Mouse (Mus musculus): ENCODE results near the gene Gm10024. TPM values are rescaled to one million over a fixed set of nuclear protein-coding genes. Genes with fewer than 3 reads are reported as not detected.
"Not testable (repeated sequence)": the region's sequence is repeated elsewhere in the genome, so short reads cannot be mapped to it uniquely, and the experiment has no call there.

Gm10024 gene
- polyA plus RNA-seq, 1 experiment: not detected

GRCm38 (mm10) chr10:77753448-77753847 lies 42.2 kb downstream of the Gm10024 start:
- no peaks in the 10 kb centered on the region for H3K36me3 ChIP-seq (ENCODE audit: control insufficient read depth)
- peaks cover 4% of the 10 kb centered on the region; the same call in 1 of the 2 replicates for H3K9me3 ChIP-seq (ENCODE audit: control insufficient read depth, low read length)
- H3K4me3 ChIP-seq (replicated peaks): no peak overlapping the region
- no peaks in the 10 kb centered on the region for H3K4me1 ChIP-seq (ENCODE audit: control insufficient read depth)
- no peaks in the 10 kb centered on the region for H3K27me3 ChIP-seq (ENCODE audit: control insufficient read depth)
- TF ChIP-seq TAL1 (IDR thresholded peaks at IDR 0.05; ENCODE audit: low read length) (no peak), GATA1 (IDR thresholded peaks at IDR 0.05; ENCODE audit: low read length) (no peak)

- not testable (repeated sequence) for H3K9me3 ChIP-seq (ENCODE audit: control insufficient read depth, low read length); H3K4me3 ChIP-seq (replicated peaks); H3K27me3 ChIP-seq (ENCODE audit: control insufficient read depth); H3K36me3 ChIP-seq (ENCODE audit: control insufficient read depth); H3K4me1 ChIP-seq (ENCODE audit: control insufficient read depth)
Observed at GRCm38 (mm10) chr10:77759582-77759981, 48.3 kb downstream of the Gm10024 start, which contains the start of gene Gm3233. TSS of gene Gm3233 (minus strand) at chr10:77759682.

Other genes with a start within 250 kb of the Gm10024 start
- gene Fam207a, start 195.7 kb upstream of the Gm10024 start, polyA plus RNA-seq (2012): 7.2 and 8.8 TPM in 2 replicates
- gene Itgb2, start 181.2 kb upstream of the Gm10024 start, polyA plus RNA-seq (2012): 0.14 and 0.23 TPM in 2 replicates
- 7.2 and 9.7 TPM in 2 replicates for gene Pttg1ip, start 129.7 kb upstream of the Gm10024 start, polyA plus RNA-seq (2012)
- gene Sumo3, start 105.4 kb upstream of the Gm10024 start, polyA plus RNA-seq (2012): 3.1 and 3.3 TPM in 2 replicates
- gene Gm49325, start 105.3 kb upstream of the Gm10024 start, polyA plus RNA-seq (2012): not detected in 2 replicates
- 2.6 and 2.9 TPM in 2 replicates for gene Ube2g2, start 89.2 kb upstream of the Gm10024 start, polyA plus RNA-seq (2012)
- not detected in 2 replicates for gene Tspear, start 24.9 kb upstream of the Gm10024 start, polyA plus RNA-seq (2012)
- not detected in 2 replicates for gene Gm19402, start 20.7 kb upstream of the Gm10024 start, polyA plus RNA-seq (2012)
- not detected in 2 replicates for gene Gm9508, start 14.2 kb upstream of the Gm10024 start, polyA plus RNA-seq (2012)
- gene Gm10272, start 4.8 kb upstream of the Gm10024 start, polyA plus RNA-seq (2012): not detected in 2 replicates
- not detected in 2 replicates for gene Gm10142, start 4.3 kb downstream of the Gm10024 start, polyA plus RNA-seq (2012)
- not detected in 2 replicates for gene Krtap12-1, start 9.1 kb downstream of the Gm10024 start, polyA plus RNA-seq (2012)
- gene Gm10100, start 15.0 kb downstream of the Gm10024 start, polyA plus RNA-seq (2012): not detected in 2 replicates
- gene Gm18596, start 31.2 kb downstream of the Gm10024 start, polyA plus RNA-seq (2012): not detected in 2 replicates
- not detected in 2 replicates for gene Gm9736, start 39.9 kb downstream of the Gm10024 start, polyA plus RNA-seq (2012)
- gene Gm3233, start 48.2 kb downstream of the Gm10024 start, polyA plus RNA-seq (2012): not detected in 2 replicates
- gene Gm3238, start 59.9 kb downstream of the Gm10024 start, polyA plus RNA-seq (2012): not detected in 2 replicates
- not detected in 2 replicates for gene Gm7138, start 65.5 kb downstream of the Gm10024 start, polyA plus RNA-seq (2012)
- gene Gm3250, start 71.1 kb downstream of the Gm10024 start, polyA plus RNA-seq (2012): not detected in 2 replicates
- gene Gm7137, start 76.7 kb downstream of the Gm10024 start, polyA plus RNA-seq (2012): not detected in 2 replicates
- gene Gm9639, start 83.6 kb downstream of the Gm10024 start, polyA plus RNA-seq (2012): not detected in 2 replicates
- gene Gm19668, start 87.7 kb downstream of the Gm10024 start, polyA plus RNA-seq (2012): not detected in 2 replicates
- not detected in 2 replicates for gene Gm9507, start 100.4 kb downstream of the Gm10024 start, polyA plus RNA-seq (2012)
- gene Gm2696, start 103.2 kb downstream of the Gm10024 start, polyA plus RNA-seq (2012): not detected in 2 replicates
- gene Krtap10-4, start 115.6 kb downstream of the Gm10024 start, polyA plus RNA-seq (2012): not detected in 2 replicates
- gene Krtap10-10, start 124.5 kb downstream of the Gm10024 start, polyA plus RNA-seq (2012): 0.04 TPM in 1 of 2 replicates, not detected in the other
- gene Gm36176, start 135.3 kb downstream of the Gm10024 start, polyA plus RNA-seq (2012): not detected in 2 replicates
- gene Gm10318, start 141.4 kb downstream of the Gm10024 start, polyA plus RNA-seq (2012): not detected in 2 replicates
- not detected in 2 replicates for gene Gm3285, start 150.5 kb downstream of the Gm10024 start, polyA plus RNA-seq (2012)
- 0.01 TPM in 1 of 2 replicates, not detected in the other for gene Lrrc3, start 191.1 kb downstream of the Gm10024 start, polyA plus RNA-seq (2012)

All from erythroblast, embryonic 14.5 days (primary cell).